Mouse (Mus musculus): ENCODE results near the gene Megf8. TPM values are rescaled to one million over a fixed set of nuclear protein-coding genes. Genes with fewer than 3 reads are reported as not detected.

Megf8 gene
- polyA plus RNA-seq, 1 experiment, result 41.0 TPM

DNA sequence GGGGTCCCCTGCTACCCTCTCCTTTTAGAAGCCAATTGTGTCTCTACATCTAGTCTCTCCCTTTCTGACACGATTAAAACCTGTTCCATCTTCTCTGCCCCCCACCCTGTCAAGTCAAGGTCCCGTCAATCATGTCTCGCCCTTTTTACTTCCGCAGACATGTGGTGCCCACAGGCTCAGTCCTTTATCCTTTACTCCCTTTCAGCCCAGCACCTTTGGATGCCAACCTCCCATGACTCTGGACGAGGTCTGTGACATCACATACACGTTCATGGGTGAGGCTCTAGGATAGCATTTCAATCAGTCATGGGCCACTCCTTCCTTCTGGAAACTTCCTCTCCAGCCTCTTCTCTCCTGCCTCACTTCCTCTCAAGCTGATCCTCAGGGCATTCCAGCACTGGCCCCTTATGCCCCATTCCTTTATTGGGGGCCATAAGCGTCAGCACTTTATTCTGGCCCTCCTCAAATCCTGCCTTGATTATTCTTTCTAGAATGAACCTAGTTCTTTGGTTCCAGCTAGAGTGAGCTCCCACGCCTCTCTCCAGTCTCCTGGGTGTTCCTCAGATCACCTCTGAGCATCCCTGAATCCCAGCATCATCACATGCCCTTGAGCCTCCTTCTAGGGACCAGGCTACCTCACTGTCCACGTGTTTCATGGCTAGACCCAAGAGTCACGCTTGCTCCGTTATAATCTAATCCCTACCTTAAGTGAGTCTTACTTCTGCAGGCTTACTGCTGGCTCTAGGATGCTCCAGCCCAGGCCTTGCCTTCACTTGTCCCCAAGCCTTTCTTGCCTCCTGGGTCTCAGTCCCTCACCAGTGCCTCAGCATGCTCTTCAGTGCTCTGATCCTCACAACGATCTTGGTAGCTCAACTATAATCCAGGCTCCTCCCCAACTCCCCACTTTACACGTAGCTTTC is 61.5 kb downstream of the Megf8 start:
- TF ChIP-seq SRF (IDR thresholded peaks at IDR 0.05; ENCODE audit: control insufficient read depth, insufficient read length, low read depth), result no peak
- no peak for TF ChIP-seq USF1 (IDR thresholded peaks at IDR 0.05; ENCODE audit: low read depth)
- no peak for TF ChIP-seq CEBPB (IDR thresholded peaks at IDR 0.05; ENCODE audit: insufficient read depth, poor library complexity, severe bottlenecking)
- no peak for TF ChIP-seq POLR2A (IDR thresholded peaks at IDR 0.05; ENCODE audit: insufficient read length, low read depth)
- no peak for TF ChIP-seq MYOG (IDR thresholded peaks at IDR 0.05; ENCODE audit: control insufficient read depth in 1 of 3, insufficient read depth in 1 of 3, insufficient read length in 2 of 3, low read depth in 2 of 3)
- no peak for TF ChIP-seq REST (IDR thresholded peaks at IDR 0.05; ENCODE audit: insufficient read depth, insufficient read length)
- TF ChIP-seq POLR2AphosphoS2 (IDR thresholded peaks at IDR 0.05; ENCODE audit: insufficient read length, low read depth), result no peak
- no peak for TF ChIP-seq MAX (IDR thresholded peaks at IDR 0.05; ENCODE audit: low read depth)
- no peak for TF ChIP-seq TCF12 (IDR thresholded peaks at IDR 0.05; ENCODE audit: insufficient read depth, poor library complexity, severe bottlenecking)
- Histone ChIP-seq H3K4me2 (ENCODE audit: low read depth) (no peak overlapping the region), H3K79me2 (ENCODE audit: control insufficient read depth, insufficient read depth) (no peaks in the 10 kb centered on the region), H3K4me3 (no peak overlapping the region), H3K36me3 (ENCODE audit: control insufficient read depth, insufficient read depth) (no peaks in the 10 kb centered on the region), H3K27me3 (ENCODE audit: control insufficient read depth, insufficient read depth, insufficient read length) (no peaks in the 10 kb centered on the region), H3ac (ENCODE audit: control insufficient read depth, insufficient read length) (no peak overlapping the region)

DNA sequence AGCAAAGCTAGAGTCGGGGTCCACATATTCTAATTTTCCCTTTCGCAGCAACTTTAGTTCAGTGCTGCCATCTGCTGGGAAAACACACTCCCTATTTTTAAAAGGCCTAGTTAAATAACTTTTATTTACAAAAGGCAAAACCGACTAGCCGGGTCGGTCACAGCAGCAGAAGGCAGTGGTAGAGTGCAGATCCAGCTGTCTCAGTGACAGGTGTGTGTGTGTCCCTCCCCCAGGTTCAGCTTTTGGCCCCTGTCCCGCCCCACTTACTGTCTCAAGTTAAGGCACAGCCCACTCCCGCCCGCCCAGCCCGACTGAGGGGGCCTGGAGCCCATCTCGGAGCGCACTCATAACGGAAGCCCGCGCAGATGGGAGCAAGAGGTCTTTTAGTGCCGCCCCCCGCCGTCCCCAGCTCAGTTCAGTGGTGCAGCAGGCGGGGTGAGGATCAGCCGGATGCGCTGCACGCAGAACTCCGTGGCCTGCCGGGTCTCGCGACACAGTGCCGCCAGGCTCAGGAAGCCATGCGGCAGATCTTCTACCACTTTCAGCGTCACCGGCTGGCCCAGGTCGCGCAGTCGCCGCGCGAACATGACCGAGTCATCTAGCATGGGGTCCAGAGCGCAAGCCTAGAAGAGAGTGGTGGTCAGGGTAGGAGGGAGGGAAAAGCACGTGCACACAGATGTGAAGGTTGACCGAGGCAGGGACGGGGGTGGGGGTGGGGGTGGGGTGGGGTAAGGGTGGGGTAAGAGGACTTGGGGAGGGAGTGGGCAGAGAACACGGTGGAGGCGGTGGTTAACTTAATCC is 62.8 kb downstream of the Megf8 start:
- Histone ChIP-seq H3K4me3 (no peak overlapping the region), H3K27me3 (ENCODE audit: control insufficient read depth, insufficient read depth, insufficient read length) (no peaks in the 10 kb centered on the region), H3K36me3 (ENCODE audit: control insufficient read depth, insufficient read depth) (no peaks in the 10 kb centered on the region), H3K4me2 (ENCODE audit: low read depth) (no peak overlapping the region), H3ac (ENCODE audit: control insufficient read depth, insufficient read length) (no peak overlapping the region), H3K79me2 (ENCODE audit: control insufficient read depth, insufficient read depth) (no peaks in the 10 kb centered on the region)
- TF ChIP-seq SRF (IDR thresholded peaks at IDR 0.05; ENCODE audit: control insufficient read depth, insufficient read length, low read depth) (no peak), MYOD1 (IDR thresholded peaks at IDR 0.05; ENCODE audit: control insufficient read depth in 1 of 3, insufficient read length in 2 of 3, low read depth in 2 of 3) (peak in 2 of 3 experiments; percentile 3 to 48)

DNA sequence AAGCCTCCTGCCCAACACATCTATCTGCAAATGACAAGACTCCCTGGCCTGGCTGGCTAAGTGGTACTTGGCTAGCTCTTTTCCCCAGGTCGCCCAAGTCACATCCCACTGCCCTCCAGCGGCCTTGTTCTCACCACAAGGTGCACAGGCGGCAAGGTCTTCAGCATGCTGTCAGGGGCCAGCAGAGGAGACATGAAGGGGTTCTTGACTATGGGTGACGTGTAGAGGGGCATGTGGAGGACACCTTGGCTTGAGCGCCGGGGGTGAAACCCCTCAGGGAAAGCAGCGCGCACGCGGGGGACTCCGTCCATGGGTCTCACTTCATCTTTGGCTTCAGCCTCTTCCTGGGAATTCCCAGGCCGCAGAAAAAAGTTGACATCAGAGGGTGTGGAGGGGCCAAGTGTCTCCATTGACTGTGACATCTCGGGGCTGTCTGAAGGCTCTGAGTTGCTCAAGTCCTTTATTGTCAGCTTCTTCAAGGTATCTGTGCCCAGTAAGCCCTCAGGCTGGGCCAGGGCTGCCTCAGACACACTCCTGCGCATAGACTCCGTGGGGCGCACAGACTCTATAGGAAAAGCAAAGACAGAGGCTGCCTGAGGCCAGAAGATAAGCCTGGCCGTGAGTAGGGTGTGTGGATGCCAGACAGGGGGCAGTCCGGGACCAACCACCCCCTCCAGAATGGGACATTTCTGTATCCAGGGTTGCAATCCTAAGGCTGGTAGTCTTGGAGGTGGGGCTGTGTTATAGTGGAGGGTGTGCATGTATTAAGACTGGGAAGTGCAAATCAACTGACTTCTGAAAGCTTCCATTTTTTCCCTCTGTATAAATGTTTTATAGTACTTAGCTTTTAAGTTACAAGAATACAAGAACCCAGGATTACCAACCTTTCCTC is 63.7 kb downstream of the Megf8 start:
- H3K27me3 ChIP-seq (ENCODE audit: control insufficient read depth, insufficient read depth, insufficient read length), result no peaks in the 10 kb centered on the region
- no peaks in the 10 kb centered on the region for H3K79me2 ChIP-seq (ENCODE audit: control insufficient read depth, insufficient read depth)
- H3ac ChIP-seq (ENCODE audit: control insufficient read depth, insufficient read length), result no peak overlapping the region
- H3K4me2 ChIP-seq (ENCODE audit: low read depth), result no peak overlapping the region
- H3K4me3 ChIP-seq, result no peak overlapping the region
- TF ChIP-seq SRF (IDR thresholded peaks at IDR 0.05; ENCODE audit: control insufficient read depth, insufficient read length, low read depth) (no peak), MAX (IDR thresholded peaks at IDR 0.05; ENCODE audit: low read depth) (no peak), POLR2AphosphoS2 (IDR thresholded peaks at IDR 0.05; ENCODE audit: insufficient read length, low read depth) (no peak), TCF3 (IDR thresholded peaks at IDR 0.05; ENCODE audit: insufficient read length, low read depth) (no peak), POLR2A (IDR thresholded peaks at IDR 0.05; ENCODE audit: insufficient read length, low read depth) (no peak), REST (IDR thresholded peaks at IDR 0.05; ENCODE audit: insufficient read depth, insufficient read length) (no peak), USF1 (IDR thresholded peaks at IDR 0.05; ENCODE audit: low read depth) (no peak), CEBPB (IDR thresholded peaks at IDR 0.05; ENCODE audit: insufficient read depth, poor library complexity, severe bottlenecking) (no peak), TCF12 (IDR thresholded peaks at IDR 0.05; ENCODE audit: insufficient read depth, poor library complexity, severe bottlenecking) (no peak), MYOD1 (IDR thresholded peaks at IDR 0.05; ENCODE audit: control insufficient read depth in 1 of 3, insufficient read length in 2 of 3, low read depth in 2 of 3) (no peak), MYOG (IDR thresholded peaks at IDR 0.05; ENCODE audit: control insufficient read depth in 1 of 3, insufficient read depth in 1 of 3, insufficient read length in 2 of 3, low read depth in 2 of 3) (no peak), E2F4 (IDR thresholded peaks at IDR 0.05; ENCODE audit: insufficient read depth) (no peak)
- no peaks in the 10 kb centered on the region for H3K36me3 ChIP-seq (ENCODE audit: control insufficient read depth, insufficient read depth)

DNA sequence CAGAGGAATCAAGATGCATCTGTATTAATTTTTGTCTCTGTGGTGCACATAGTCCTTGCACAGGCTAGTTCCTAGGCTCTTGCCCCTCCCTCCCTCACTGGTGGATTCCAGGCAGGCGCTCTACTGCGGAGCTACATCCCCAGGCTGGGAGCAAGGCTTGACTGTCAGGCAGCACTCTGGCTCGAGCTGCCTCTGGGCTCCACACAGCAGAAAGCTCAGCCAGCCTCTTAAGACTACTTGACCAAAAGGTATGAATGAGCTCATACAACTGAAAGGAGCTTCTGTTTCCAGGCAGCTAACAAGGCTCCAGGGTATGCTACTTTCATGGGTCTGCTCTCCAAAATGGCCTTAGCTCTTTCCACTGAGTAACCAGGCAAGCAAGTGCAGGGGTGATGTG is 64.3 kb downstream of the Megf8 start:
- no peak overlapping the region for H3ac ChIP-seq (ENCODE audit: control insufficient read depth, insufficient read length)
- H3K36me3 ChIP-seq (ENCODE audit: control insufficient read depth, insufficient read depth), result no peaks in the 10 kb centered on the region
- no peak overlapping the region for H3K4me2 ChIP-seq (ENCODE audit: low read depth)
- H3K4me3 ChIP-seq, result no peak overlapping the region
- H3K27me3 ChIP-seq (ENCODE audit: control insufficient read depth, insufficient read depth, insufficient read length), result no peaks in the 10 kb centered on the region
- H3K79me2 ChIP-seq (ENCODE audit: control insufficient read depth, insufficient read depth), result no peaks in the 10 kb centered on the region
- TF ChIP-seq TCF3 (IDR thresholded peaks at IDR 0.05; ENCODE audit: insufficient read length, low read depth) (no peak), MYOD1 (IDR thresholded peaks at IDR 0.05; ENCODE audit: control insufficient read depth in 1 of 3, insufficient read length in 2 of 3, low read depth in 2 of 3) (no peak), POLR2A (IDR thresholded peaks at IDR 0.05; ENCODE audit: insufficient read length, low read depth) (no peak), USF1 (IDR thresholded peaks at IDR 0.05; ENCODE audit: low read depth) (no peak), MAX (IDR thresholded peaks at IDR 0.05; ENCODE audit: low read depth) (no peak), TCF12 (IDR thresholded peaks at IDR 0.05; ENCODE audit: insufficient read depth, poor library complexity, severe bottlenecking) (no peak), CEBPB (IDR thresholded peaks at IDR 0.05; ENCODE audit: insufficient read depth, poor library complexity, severe bottlenecking) (no peak), E2F4 (IDR thresholded peaks at IDR 0.05; ENCODE audit: insufficient read depth) (no peak), REST (IDR thresholded peaks at IDR 0.05; ENCODE audit: insufficient read depth, insufficient read length) (no peak), MYOG (IDR thresholded peaks at IDR 0.05; ENCODE audit: control insufficient read depth in 1 of 3, insufficient read depth in 1 of 3, insufficient read length in 2 of 3, low read depth in 2 of 3) (no peak), SRF (IDR thresholded peaks at IDR 0.05; ENCODE audit: control insufficient read depth, insufficient read length, low read depth) (no peak), POLR2AphosphoS2 (IDR thresholded peaks at IDR 0.05; ENCODE audit: insufficient read length, low read depth) (no peak)
